23 mouse cellular contexts compared by ENCODE assay signal in genomic region chr13:109175852-109176621, GRCm38 (mm10).
A peak's percentile ranks its signal among the peaks of the same experiment; 100 is the strongest.
DNase-seq lines count a peak whose midpoint lies in the region; ATAC-seq and TF ChIP-seq lines count a peak whose summit lies in the region.
"Had no signal": no experiment of that assay in that cellular context is flagged by ENCODE, and none has a peak within 500 bp of the region (broad histone marks: within the 10 kb centered on the region; RNA-seq: fewer than 3 reads in every experiment).

No protein-coding gene starts in this region.

- TF ChIP-seq POLR2A in brain, embryonic 14.5 days (IDR thresholded peaks at IDR 0.05; ENCODE audit: borderline replicate concordance, extremely low read depth, insufficient read depth, insufficient read length, poor library complexity, severe bottlenecking): no peak

- peak; percentile 49; the same call in 1 of the 2 replicates for ATAC-seq in kidney, embryonic 16.5 days (ENCODE audit: low FRiP score, low TSS enrichment)
- ATAC-seq in kidney, embryonic 15.5 days (replicated peaks; ENCODE audit: low FRiP score): no peak

- H3K4me2 ChIP-seq in kidney, embryonic 16.5 days (replicated peaks; ENCODE audit: low read depth, low read length): no peak overlapping the region
- no peak overlapping the region for H3K4me2 ChIP-seq in kidney, embryonic 15.5 days
- H3K4me2 ChIP-seq: embryonic facial prominence, embryonic 15.5 days; lung, embryonic 15.5 days; neural tube, embryonic 15.5 days had no signal

- no peaks in the 10 kb centered on the region for H3K4me1 ChIP-seq in kidney, embryonic 16.5 days (ENCODE audit: insufficient read depth, low read length)
- H3K4me1 ChIP-seq in kidney, embryonic 15.5 days: no peaks in the 10 kb centered on the region
- H3K4me1 ChIP-seq: embryonic facial prominence, embryonic 15.5 days; forebrain, embryonic 10.5 days; lung, embryonic 15.5 days; midbrain, embryonic 10.5 days; neural tube, embryonic 15.5 days had no signal

- no peaks in the 10 kb centered on the region for H3K27me3 ChIP-seq in kidney, embryonic 16.5 days (ENCODE audit: insufficient read depth, low read length)
- no peaks in the 10 kb centered on the region for H3K27me3 ChIP-seq in kidney, embryonic 15.5 days
- H3K27me3 ChIP-seq: embryonic facial prominence, embryonic 15.5 days; lung, embryonic 15.5 days; neural tube, embryonic 15.5 days had no signal

- H3K9ac ChIP-seq in kidney, embryonic 16.5 days (replicated peaks; ENCODE audit: low read length): no peak overlapping the region
- H3K9ac ChIP-seq in kidney, embryonic 15.5 days: no peak overlapping the region
- H3K9ac ChIP-seq: embryonic facial prominence, embryonic 15.5 days; liver, embryonic 14.5 days; lung, embryonic 15.5 days; neural tube, embryonic 15.5 days had no signal

- H3K9me3 ChIP-seq in kidney, embryonic 16.5 days (ENCODE audit: low read length): no peaks in the 10 kb centered on the region
- H3K9me3 ChIP-seq in kidney, embryonic 15.5 days (replicated peaks): no peaks in the 10 kb centered on the region
- H3K9me3 ChIP-seq: embryonic facial prominence, embryonic 15.5 days; forebrain, embryonic 10.5 days; lung, embryonic 15.5 days; midbrain, embryonic 10.5 days; neural tube, embryonic 15.5 days had no signal

- DNase-seq in brain, embryonic 14.5 days (ENCODE audit: low read depth): peak; percentile 32
- DNase-seq in cerebellum, adult 11 months: peak; percentile 91
- peak; percentile 92 to 95 for DNase-seq in cerebellum, postnatal 10 days
- no peak for DNase-seq in right cerebral cortex, postnatal 25 days
- no peak for DNase-seq in frontal cortex, postnatal 36 days (ENCODE audit: low spot score in 2 of 2)
- DNase-seq in urinary bladder, postnatal 25 days (ENCODE audit: low spot score): no peak
- DNase-seq: adrenal gland, adult 2 months; heart, adult 2 months; heart, postnatal 36 days; kidney, adult 18-20 months; kidney, postnatal 14 days; layer of hippocampus, adult 9-11 months; spleen, adult 18-20 months; thymus, postnatal 4 days had no signal

- no peak for TF ChIP-seq CTCF in brain, embryonic 14.5 days (IDR thresholded peaks at IDR 0.05; ENCODE audit: borderline replicate concordance, extremely low read depth, insufficient read depth, insufficient read length)

- no peak overlapping the region for H3K27ac ChIP-seq in kidney, embryonic 16.5 days (ENCODE audit: low read length)
- H3K27ac ChIP-seq in kidney, embryonic 15.5 days: no peak overlapping the region
- H3K27ac ChIP-seq: embryonic facial prominence, embryonic 15.5 days; forebrain, embryonic 10.5 days; heart, adult 2 months; liver, embryonic 14.5 days; lung, embryonic 15.5 days; macrophage; midbrain, embryonic 10.5 days; neural tube, embryonic 15.5 days had no signal

- H3K4me3 ChIP-seq in kidney, embryonic 16.5 days (ENCODE audit: low read length): no peak overlapping the region
- H3K4me3 ChIP-seq in kidney, embryonic 15.5 days (replicated peaks): no peak overlapping the region
- H3K4me3 ChIP-seq: embryonic facial prominence, embryonic 15.5 days; forebrain, embryonic 10.5 days; heart, adult 2 months; lung, embryonic 15.5 days; midbrain, embryonic 10.5 days; neural tube, embryonic 15.5 days had no signal

- no peaks in the 10 kb centered on the region for H3K36me3 ChIP-seq in kidney, embryonic 16.5 days (ENCODE audit: insufficient read depth, low read length)
- H3K36me3 ChIP-seq in kidney, embryonic 15.5 days: no peaks in the 10 kb centered on the region
- H3K36me3 ChIP-seq: embryonic facial prominence, embryonic 15.5 days; forebrain, embryonic 10.5 days; lung, embryonic 15.5 days; midbrain, embryonic 10.5 days; neural tube, embryonic 15.5 days had no signal

- WGBS in kidney, embryonic 16.5 days: 36% methylated on average over 11 of the region's 11 CpGs
- 36% methylated on average over 11 of the region's 11 CpGs for WGBS in kidney, embryonic 15.5 days

Comparison
In these comparisons a context has a peak if more than half of its experiments do, and no peak if none do; other contexts are left out.
1. DNase-seq: peak in brain, embryonic 14.5 days (single experiment), cerebellum, adult 11 months (single experiment) and cerebellum, postnatal 10 days (2 of 2); none in right cerebral cortex, postnatal 25 days (single experiment), frontal cortex, postnatal 36 days (0 of 2) and urinary bladder, postnatal 25 days (single experiment).